Mouse (Mus musculus) bone marrow macrophage, adult 2 months (primary cell): Measurements from ENCODE around the gene BC051019.

ENCODE experiments used
- CTCF ChIP-seq: IDR thresholded peaks from 2 replicates; pipeline ENCODE4 v1.5.1; 2012; ENCODE audit warnings: low read depth, mild to moderate bottlenecking, low read length, moderate library complexity
- POLR2A ChIP-seq: IDR thresholded peaks from 2 replicates; pipeline ENCODE4 v1.6.1; 2012; ENCODE audit warnings: mild to moderate bottlenecking, low read depth, low read length, borderline replicate concordance

DNA sequence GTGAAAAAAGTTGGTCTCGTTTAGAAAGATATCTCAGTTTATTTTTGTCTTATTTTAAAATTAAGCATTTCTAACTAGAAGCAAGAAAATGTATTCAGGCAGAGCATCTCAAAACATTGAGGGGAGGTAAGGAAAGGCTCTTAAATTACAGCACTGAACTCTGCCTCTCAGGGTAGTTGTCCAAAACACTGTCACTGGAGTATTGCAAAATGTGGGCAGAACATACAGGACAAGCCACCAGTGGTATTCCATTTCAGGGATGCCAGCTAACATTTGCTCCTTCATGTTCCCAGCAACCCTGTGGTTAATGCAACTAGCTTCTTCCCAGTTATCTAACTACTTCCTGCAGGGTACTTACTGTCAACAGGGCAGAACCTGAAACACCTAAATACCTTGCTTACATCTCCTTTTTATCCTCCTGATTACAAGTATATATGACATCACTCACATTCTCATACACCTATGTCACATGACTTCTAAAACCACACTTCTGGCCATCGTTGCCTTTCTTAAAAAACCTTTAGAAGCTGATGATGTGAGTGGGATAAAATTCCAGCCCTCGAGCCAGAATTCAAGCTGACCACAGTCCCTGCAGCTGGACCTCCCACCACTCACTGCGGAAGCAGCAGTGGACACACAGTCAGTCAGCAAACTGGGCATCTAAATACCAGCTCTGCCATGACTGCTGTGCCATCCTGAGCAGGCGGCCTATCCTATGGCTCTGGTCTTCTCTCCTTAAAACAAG lies 54.1 kb downstream of the BC051019 start:
- no peak for TF ChIP-seq CTCF
- TF ChIP-seq POLR2A: no peak
